Mouse (Mus musculus) c-Kit-positive CD71-negative TER-119-negative erythroid progenitor cells, embryonic 14.5 days (primary cell): ENCODE data around the gene Ripply3.
A peak's percentile ranks its signal among the peaks of the same experiment; 100 is the strongest.

Source experiments
- DNase-seq: peaks from one replicate; pipeline ENCODE4 v3.0.0-alpha.2; 2013; ENCODE audit warnings: low read depth

The Ripply3 gene

DNA sequence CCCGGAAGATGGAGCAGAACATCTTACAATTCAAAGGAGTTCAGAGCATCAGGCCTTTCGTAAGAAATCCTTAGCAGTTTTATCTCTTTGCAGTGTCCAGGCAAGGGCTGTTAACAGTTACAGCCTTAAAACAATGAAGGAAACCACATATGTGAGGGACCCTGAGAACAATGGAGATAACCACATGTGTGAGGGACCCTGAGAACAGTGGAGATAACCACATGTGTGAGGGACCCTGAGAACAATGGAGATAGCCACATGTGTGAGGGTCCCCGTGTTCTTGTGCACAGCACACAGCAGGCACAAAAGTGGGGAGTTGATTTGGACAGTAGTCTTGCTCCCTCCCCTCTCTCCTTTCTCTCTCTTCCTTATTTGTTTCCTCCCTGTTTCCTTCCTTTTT lies 29.9 kb downstream of the Ripply3 start:
- DNase-seq, result no peak

- no peak for DNase-seq
These were observed 32.5 kb downstream of the Ripply3 start for GRCm38 (mm10) chr16:94360578-94361350.

GRCm38 (mm10) chr16:94362174-94362873 lies 34.1 kb downstream of the Ripply3 start:
- DNase-seq, result peak; percentile 47

DNA sequence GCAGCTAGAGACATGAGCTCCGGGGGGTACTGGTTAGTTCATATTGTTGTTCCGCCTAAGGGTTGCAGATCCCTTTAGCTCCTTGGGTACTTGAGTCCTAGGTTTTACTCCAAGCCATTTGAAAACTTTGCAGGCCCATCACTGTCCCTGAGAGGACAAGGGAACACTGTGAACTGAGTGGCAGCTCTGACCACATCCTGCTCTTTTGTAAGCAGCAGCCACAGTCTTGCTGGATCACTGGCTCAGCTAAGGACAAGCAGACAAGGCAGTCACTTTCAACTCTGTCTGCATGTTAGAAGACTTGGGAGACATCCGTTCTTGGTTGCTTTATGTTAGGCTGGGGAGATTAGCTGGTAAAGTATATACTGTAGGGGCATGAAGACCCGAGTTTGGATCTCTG lies 35.6 kb downstream of the Ripply3 start:
- no peak for DNase-seq

DNA sequence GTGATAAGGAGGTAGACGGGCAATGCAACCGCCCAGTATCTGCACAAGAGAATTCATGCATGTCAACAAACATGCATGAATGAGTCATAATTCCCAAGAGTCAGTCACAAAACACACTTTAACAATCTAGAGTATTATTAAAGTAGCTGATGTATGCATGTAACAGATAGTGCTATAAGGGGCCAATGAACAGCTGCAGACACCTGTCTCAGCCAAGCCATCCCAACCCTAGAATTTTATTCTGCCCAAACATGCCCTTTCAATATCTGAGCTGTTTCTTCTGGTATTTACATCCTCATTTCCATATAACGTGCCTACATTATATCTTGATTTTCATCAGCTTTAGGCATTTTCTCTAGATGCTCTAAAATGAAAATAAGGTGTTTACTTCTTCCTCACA lies 37.2 kb downstream of the Ripply3 start:
- DNase-seq, result no peak

- DNase-seq, result no peak
These were observed 41.5 kb downstream of the Ripply3 start for GRCm38 (mm10) chr16:94369596-94370172.

DNA sequence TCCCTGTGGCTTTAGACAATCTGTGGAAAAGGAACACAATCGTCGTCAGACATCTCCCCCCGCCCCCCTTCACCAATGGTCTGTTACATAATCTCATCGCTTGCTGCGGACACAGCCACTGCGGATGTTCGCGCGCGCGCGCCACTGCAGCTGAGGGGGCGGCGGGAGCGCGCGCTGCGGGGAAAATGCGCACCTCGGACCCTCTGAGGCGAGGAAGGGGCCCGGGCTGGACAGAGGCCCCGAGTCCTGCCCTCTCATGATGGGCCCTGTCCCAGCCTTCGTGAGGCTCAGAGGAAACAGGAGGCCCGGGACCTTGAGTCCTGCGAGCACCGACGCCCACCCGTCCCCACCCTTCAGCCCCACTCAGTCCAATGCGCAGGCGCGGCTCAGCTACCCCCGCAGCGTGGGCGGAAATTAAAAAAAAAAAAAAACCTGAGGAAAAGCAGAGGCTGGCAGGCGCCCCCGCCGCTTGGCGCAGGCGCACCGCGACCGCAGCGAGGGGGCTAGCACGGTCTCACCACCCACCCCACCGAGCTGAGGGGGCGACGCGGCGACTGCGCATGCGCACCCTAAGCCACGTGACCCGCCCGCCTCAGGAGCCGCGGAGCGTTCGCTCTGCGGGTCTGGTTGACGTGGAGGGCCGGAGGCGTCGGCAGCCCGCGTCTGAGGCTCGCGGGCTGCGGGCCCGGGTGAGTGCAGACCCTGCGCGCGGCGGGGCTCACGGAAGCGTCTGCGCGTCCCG lies 42.1 kb downstream of the Ripply3 start, which contains the start of gene Ttc3:
Gene Ttc3 (plus strand): TSS at position 446 of the 742 bp plus-strand sequence.
- peak; percentile 80 for DNase-seq

DNA sequence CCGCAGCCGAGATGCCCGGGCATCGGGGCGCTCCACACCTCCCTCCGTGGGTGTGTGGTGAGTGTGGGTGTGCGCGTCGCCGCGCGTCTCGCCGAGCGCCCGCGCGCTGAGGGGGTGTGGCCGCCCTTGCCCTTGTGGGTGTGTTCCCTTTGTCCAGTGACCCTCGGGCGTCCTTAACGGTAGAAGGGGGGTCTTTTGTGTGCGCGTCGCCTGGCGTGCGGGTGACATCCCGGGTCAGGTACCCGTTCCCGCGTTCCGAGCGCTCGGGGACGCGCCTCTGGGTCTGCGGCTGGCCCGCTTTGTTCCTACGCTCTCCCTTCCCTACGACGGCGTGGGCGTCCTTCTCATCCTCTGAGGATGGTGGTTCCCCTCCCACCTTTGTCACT lies 42.7 kb downstream of the Ripply3 start:
- DNase-seq, result peak; percentile 40

DNA sequence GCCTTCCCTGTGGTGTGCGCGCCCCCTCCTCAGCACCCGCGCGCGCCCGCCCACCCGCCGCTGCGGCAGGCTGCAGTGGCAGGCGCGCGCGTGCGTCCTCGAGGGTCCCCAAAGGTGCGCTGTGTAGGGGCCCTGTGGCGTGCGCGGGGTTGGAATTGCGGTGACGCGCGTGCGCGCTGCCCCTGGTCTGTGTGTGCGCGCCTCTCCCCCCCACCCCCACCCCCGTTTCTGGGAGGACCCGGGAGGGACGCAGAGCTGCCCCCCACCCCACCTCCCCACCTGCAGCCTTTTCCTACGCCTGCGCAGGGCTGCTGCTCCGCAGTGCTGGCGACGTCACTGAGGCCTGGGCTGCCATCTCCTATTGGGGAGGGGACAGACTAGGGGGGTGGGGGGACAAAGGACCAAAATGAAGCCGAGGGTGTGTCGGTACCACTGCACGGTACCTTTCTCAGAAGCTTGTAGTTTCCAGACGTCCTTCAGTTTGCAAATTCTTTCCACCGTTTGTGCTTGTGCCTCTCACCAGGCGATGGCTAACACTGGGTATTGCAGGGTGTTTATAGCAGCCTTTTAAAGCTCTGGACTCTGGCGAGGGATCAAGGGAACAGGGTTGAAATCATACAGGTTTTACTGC lies 43.2 kb downstream of the Ripply3 start, which contains the start of gene Pigp:
Gene Pigp (minus strand): TSS at position 542 of the 631 bp plus-strand sequence.
- DNase-seq, result peak; percentile 36

DNA sequence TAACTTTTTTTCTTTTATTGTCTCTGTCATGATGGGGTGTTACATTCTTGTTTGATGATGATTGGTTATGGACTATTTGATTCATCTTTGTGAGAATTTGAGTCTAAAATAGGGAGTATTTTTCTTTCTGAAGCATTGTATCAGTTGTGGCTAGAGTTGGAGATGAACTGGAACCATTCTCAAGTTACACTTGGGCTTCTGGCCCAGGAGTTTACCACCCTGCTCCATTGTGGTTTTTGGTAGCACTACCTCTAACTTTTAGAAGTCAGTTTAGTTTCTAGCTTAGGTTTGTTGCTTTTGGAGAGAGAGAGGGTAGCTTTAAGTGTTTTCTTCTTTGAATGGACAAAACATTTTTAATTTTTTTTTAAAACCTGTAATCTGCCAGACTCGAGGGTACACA lies 51.2 kb downstream of the Ripply3 start:
- no peak for DNase-seq

DNA sequence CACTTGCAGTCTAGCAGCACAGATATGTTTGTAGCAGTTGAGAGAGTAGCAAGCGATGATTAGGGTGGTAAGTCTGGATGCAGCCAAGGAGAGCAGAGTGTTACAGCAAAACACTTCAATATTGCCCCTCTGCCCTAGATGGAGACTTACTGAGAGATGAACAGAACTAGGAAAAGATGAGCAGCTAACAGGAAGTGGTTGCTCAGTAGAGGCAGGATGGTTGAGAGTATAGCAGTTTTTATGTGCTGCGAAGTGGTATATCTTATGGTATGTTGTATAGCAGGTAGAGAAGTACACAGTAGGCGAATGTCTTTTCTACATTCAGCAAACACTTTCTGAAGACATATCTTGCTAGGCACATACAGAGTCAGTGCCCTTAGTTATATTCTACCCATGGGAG lies 55.1 kb downstream of the Ripply3 start:
- no peak for DNase-seq
